Mouse (Mus musculus): ENCODE data around the gene Fgfr1op2.

Fgfr1op2 gene

DNA sequence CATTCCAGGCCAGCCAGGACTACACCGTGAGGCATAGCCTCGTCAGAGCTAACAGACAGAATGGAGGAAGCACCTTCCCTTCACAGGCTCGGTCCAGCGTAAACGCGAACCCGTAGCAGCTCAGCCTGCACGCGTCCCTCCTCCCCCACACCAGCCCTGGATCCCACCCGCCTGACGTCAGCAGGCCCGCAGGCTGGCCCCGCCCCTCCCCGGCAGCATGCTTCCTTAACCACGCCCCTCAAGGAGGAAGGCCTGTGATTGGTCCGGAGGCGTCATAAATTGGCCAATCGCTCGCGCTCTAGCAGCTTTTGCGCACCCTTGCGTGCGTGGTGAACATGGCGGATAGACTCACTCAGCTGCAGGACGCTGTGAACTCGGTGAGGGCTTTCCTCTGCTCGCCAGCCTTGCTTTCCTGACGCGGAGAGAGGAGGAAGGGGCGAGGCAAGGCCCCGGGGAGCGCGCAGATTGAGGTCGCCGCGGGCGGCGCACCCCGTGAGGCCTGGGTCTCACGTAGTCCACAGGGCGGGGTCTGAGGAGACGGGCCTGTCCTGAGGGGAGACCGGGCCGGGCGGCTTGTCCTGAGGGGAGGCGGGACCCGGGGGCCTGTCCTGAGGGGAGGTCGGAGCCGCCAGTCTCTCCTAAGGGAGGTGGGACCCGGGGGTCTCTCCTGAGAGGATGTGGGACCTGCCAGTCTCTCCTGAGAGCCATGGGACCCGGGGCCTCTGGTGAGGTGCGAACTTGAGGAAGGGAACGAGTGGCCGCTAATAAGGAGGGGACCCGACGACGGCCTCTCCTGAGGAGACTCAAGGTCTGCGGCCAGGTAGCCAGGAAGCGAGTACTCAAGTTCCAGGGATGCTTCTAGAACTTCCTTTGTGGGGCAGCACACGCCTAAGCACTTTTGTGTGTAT is 65.5 kb downstream of the Fgfr1op2 start, which contains the start of the genes Med21 and Tm7sf3:
TSS of gene Med21 (plus strand) at position 272 of the 908 bp plus-strand sequence.
TSS of gene Tm7sf3 (minus strand) at position 549 of the 908 bp plus-strand sequence.
- DNase-seq = peak; percentile 97 to 98

DNA sequence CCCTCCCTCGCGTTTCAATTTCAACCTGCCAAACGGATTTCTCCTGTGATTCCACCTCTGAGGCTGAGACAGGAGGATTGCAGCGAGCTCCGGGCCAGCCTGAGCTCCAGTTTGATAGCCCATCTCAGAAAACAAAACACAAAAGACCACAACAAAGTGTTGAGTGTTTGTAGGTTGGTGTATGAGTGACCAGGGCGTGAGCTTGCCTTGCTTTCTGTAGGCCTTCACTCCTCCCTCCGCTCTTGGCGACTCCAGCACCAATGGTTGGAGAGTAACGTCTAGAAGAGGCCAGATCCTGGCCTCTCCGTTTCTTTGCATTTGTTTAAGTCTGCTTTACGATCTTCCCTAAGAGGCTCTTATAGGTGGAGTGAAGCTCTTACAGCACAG is 66.2 kb downstream of the Fgfr1op2 start:
- peak; percentile 21 to 36 for DNase-seq
